Mouse (Mus musculus): ENCODE measurements around the gene Kdm7a.

Gene Kdm7a

DNA sequence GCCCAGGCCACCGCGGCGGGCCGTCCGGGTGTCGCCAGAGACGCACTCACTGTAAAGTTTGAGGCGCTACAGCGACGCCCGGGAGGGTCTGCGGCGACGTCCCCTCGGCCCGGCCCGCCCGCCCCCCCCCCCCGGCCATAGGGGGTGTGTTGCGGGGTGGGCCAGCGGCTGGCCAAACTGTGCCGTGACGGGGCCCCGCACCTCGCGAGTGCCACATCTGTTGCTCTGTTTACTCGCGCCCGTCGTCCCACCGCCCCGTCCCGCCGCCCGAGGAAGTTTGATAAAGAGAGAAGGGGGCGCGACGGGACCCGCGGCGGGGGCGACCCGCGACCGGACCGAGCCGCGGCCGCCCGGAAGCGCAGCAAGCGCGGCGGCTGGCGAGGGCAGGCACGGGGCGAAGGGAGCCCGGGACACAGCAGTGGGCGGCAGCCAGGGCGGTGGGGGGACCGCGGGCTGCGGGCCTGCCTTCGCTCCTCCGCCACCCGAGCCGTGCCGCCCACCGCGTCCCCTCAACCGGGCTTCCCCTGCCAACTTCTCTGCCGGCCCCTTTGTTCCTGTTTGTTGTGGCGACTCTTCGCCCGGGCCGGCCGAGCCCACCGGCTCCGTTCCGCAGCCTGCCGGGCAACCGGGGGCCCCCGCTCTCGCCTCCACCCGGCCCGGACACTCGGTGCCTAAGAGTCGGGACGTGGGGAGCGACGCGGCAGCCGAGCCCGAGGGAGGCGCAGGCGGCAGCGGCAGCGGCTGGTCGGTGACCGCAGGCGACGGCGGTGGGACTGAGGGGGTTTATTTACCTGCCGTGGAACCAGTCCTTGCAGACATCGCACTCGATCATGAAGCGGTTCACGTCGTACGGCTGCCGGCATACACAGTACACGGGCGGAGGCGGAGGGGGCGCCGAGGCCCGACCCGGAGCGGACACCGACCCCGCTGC is 674 bp downstream of the Kdm7a start:
- DNase-seq, result peak in 1 of 2 experiments; percentile 57

DNA sequence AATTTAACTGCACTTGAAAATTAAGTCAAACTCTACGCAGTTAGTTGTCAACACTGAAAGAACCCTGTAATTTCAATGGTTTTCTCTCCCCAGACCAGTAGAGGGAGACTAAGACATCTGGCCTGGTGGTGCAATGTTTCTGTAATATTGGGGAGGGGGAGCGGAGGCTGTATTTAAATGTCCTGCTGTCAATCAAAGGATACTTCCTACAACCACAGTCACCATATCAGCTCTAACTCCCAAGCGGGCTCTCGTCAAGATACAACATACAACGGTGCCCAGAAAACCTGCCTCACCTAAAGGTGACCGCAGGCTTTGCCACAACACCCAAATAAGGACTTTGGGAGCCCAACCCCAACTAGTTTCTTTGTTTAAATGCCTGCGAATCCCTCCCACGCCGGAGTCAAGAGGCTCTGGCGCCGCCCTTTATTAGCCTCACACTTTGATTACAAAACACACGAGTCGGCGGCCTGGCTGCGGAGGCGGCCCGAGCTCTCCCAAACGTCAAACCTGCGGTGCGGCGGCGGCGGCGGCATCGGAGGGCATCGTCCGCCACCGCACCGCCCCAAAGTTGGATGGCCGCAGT is 1.4 kb downstream of the Kdm7a start:
- peak; percentile 72 to 76 for DNase-seq

DNA sequence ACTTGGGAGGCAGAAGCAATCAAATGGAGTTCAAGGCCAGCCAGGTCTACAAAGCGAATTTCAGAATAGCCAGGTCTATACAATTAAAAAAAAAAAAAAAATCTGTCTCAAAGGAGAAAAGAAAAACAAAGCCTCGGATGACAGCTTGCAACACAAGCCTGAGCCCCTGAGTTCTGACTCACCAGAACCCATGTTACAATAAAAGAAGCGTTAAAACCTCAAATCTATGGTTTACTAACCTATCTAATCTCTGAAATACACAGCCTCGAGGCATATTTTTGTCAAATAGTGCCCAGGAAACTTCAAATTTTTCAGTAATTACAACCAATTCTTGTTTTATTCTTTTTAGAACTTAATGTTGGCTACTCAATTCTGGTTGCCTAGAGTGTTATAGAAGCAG is 2.1 kb downstream of the Kdm7a start:
- DNase-seq, result no peak

GRCm38 (mm10) chr6:39203236-39203635 is 3.4 kb downstream of the Kdm7a start:
- no peak for DNase-seq

DNA sequence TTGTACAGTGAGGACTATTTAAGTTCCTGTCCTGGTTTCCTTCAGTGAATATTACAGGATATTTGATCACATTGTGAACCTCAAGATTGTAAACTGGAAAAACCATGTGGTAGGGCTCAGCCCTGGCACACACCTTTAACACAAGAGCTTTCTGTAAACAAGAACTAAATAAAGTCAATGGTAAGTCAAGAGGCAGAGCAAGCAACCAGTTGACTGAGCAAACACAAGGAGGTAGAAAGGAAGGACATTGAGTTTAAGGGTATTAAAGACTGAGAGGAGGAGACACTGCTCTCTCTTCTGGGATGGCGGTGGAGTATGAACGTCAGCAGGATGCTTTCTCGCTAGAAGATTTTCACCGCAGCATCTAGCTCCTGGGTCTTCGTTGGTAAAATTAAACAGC is 13.6 kb downstream of the Kdm7a start:
- no peak for DNase-seq

DNA sequence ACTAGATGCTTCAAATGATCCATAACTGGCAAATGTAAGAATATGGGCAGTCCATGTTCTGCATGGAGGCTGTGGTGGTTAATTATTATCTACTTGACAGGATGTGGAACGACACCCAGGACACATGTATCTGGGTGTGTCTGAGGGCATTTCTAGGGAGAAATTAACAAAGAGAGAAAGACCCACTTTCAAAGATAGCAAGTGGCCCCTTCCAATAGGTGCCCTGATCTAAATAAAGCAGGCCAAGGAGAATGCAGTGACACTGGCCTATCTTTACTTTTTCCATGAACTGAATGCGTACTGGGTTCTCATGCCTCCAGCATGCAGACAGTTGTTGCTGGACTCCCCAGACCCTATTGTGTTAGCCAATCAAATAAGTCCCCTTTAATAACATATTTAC is 15.1 kb downstream of the Kdm7a start:
- no peak for DNase-seq

DNA sequence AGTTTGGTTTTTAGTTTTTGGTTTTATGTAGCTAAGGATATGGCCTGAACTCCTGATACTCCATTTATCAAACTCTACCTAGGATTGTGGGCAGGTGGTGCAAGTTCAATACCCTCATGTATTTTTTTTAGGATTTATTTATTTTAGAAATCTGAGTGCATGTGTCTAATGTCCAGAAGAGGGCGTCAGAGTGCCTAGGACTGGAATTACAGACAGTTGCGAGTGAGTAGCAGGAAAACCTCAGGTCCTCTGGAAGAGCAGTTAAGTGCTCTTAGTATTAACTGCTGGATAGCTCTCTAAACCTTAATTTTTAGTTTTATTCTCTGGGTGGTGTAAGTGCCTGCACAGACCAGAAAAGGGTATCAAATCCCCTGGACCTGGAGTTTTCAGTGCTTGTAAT is 19.4 kb downstream of the Kdm7a start:
- DNase-seq, result no peak

DNA sequence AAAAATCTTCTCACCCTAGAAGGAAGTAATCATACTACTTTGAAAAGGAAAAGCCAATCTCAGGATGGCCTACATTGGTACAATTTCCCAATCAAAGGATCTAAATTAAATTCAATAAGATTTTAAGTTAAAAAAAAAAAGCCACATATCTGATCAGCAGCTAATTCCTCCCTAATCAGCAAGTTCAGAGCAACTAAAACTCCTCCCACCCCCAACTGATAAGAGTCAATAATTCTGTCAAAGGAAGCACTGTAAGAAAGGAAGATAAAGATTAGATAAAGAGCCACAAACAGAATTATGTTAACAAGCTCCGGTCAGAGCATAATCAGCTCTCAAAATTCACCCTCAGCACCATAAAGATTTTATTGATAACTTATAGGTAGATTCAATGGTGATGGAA is 37.5 kb downstream of the Kdm7a start:
- DNase-seq, result no peak

DNA sequence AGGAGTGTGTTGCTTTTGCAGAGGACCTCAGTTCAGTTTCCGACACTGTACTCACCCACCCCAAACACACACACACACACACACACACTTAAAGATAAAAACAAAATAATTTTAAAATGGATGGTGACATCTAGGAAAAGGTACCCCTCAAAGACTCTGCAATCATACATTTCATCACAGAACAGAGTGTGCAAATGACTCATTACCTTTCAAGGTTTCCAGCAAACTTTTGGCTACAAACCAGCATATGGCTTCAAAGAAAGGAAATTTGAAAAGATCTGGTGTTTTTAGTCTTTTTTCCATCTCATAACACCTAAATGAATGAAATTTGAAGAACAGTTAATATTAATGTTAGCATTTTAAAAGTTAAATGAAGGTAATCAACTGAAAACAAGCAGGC is 41.7 kb downstream of the Kdm7a start:
- no peak for DNase-seq

GRCm38 (mm10) chr6:39161975-39162374 is 44.6 kb downstream of the Kdm7a start:
- DNase-seq, result no peak

DNA sequence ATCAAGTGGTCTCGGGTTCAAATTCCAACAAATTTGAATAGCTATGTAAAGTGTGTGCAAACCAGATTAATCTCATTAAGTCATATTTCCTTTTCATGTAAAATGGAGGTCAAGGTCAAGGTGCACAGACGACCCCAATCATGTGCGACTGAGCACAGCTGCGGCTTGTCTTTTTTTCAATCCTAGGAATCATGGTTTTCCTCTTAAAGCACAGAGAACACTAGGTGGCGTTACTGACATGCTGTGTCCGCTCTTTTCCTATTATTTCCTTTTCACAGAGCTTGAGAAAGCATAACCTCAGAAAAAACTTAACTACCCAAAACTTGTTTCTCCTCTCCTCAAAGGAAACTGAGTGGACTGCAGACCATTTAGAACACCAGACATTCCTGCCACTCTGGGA is 60.5 kb downstream of the Kdm7a start:
- no peak for DNase-seq

DNA sequence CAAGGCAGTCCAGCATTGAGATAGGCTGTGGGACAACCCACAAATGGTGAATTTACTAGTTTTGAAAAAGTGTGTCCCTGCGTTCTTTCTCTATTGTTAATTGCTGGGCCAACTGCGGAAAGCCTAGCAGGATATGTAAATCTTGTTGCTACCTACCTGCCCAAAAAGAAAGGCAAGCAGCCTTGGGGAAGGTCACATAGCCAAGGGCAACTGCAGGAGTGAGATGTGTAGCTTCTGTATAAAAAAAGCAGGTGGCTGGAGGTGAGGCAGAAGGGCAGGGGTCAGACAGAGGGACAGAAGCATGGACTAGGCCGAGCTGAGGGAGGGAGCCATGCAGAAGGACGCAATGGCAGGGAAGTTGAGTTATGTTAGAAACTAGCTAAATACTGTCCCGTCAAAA is 74.0 kb downstream of the Kdm7a start:
- no peak for DNase-seq

GRCm38 (mm10) chr6:39131480-39131879 is 75.1 kb downstream of the Kdm7a start:
- DNase-seq, result no peak

DNA sequence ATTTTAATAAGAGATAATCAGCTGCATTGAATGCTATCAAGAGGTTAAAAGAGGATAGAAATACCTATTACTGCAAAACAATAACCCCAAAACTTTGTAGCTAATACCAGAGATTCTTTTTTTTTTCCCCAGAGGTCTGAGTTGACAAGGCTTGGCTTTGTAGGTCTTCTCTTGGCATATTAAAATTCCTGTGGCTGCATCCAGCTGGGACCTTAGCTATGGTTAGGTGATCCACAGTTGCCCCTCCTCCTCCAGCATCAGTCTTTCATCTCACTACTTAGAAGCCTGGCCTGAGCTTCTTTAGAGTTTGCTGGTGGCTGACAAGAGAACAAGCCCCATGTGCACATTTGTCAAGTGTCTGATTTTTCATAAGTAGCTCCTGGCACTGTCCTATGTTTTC is 81.9 kb downstream of the Kdm7a start:
- DNase-seq, result no peak

DNA sequence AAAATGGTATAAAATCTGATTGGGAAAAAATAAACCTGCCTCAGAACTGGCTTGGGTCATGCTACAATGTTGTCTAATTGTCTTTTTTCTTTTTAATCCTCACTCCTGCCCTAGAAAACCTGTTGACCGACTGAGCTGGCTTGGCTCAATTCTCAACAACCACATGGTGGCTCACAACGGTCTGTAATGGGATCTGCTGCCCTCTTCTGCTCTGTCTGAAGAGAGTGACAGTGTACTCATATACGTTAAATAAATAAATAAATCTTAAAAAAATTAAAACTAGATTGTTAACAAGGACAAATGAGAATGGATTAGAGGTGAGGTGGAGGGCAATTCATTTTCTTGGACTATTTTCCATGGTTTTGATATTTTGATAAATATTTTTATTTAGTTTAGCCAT is 85.9 kb downstream of the Kdm7a start:
- DNase-seq, result no peak

GRCm38 (mm10) chr6:39118456-39118881 is 88.1 kb downstream of the Kdm7a start:
- no peak for DNase-seq

- peak; percentile 27 to 56 for DNase-seq
These were observed 88.8 kb downstream of the Kdm7a start, which contains the start of gene Parp12 for GRCm38 (mm10) chr6:39117584-39118455. Parp12 (minus strand) TSS chr6:39118349.

DNA sequence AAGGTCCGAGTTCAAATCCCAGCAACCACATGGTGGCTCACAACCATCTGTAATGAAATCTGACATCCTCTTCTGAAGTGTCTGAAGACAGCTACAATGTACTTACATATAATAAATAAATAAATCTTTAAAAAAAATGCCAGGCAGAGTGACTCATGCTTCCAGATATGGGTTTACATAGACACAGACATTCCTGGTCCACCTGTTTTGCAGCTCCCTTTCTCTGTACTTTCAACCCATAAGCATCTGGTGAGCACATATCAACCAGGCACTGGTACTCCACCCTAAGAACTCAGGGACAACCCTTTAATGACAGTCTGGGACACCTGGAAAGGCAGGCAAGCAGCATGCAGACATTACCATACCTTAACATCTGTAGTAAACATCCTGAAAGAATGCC is 91.2 kb downstream of the Kdm7a start:
- DNase-seq, result no peak

DNA sequence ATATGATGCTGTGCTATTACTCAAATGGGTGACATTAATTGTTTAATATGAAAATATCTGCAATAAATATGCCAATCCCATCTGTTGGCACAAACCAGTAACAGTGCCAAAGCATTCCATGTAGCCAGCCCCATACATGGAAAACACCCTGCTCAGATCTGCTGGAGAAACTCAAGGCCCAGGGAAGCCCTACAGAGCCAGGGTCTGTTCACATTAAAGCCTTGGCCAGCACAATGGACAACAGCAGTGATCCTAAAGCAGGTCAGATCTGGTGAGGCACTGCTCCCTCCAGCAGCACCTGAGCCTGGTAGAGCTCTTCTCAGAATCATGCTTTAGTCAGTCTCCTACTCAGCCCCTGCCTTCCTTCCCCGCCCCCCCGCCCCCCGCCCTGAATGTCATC is 93.4 kb downstream of the Kdm7a start:
- DNase-seq, result no peak

DNA sequence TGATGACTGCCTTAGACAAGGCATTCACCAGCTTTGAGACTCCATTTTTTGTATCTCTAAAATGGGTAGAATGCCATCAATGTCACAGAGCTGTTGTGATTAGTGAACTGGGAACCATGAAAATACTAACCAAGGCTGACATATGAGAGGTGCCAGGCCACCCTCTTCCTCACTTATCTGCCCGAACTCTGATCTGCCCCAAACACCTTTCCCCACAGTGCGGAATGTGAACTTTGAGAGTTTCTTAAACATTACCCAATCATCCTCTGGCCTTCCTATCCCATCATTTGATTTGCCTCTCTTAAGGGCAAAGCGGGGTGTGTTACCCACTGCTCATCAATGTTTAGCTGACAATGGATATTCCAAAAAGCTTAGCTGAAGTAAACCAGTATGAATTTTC is 93.9 kb downstream of the Kdm7a start:
- no peak for DNase-seq

- no peak for DNase-seq
These were observed 99.8 kb downstream of the Kdm7a start for GRCm38 (mm10) chr6:39106812-39107211.

DNA sequence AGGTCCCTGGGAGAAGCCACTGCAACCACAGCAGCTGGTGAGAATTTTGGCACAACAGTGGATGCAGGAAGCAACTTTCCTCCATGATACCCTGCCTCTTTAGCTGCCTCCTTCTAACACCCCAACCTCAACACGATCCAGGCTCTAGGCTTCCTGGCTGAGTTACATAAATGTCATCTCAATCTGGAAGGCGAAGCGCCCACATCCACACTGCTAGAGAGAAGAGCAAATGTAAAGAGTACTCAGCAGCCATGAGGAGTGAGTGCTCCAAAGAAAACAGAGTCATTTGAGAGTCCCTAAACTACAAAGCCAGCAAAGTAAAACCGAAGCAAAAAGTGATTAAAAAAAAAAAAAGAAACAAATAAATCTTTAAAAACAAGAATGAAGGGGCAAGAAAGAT is 102.0 kb downstream of the Kdm7a start:
- no peak for DNase-seq

All from spleen, adult 18-20 months (tissue).